Mouse (Mus musculus) 3134 (cell line): Measurements from ENCODE around the gene Mum1l1.
"Not testable (repeated sequence)": the region's sequence is repeated elsewhere in the genome, so short reads cannot be mapped to it uniquely, and the experiment has no call there.

Source experiments
- DNase-seq: peaks from one replicate; pipeline ENCODE4 v3.0.0-alpha.2; 2011; ENCODE audit warnings: low spot score; ENCODE audit not compliant: insufficient read length; ENCODE audit errors: extremely low read depth

Gene Mum1l1

GRCm38 (mm10) chrX:139209829-139210225 lies at the start of gene Mum1l1:
Gene Mum1l1, plus strand, starts transcription at chrX:139210042.
- DNase-seq = peak; percentile 83

- DNase-seq = no peak
These were observed 30.9 kb upstream of the Mum1l1 start, which contains the start of gene 4933428M09Rik for GRCm38 (mm10) chrX:139178928-139179327. Gene 4933428M09Rik, plus strand, starts transcription at chrX:139179228.

- not testable (repeated sequence) for DNase-seq
These were observed 18.3 kb upstream of the Mum1l1 start for GRCm38 (mm10) chrX:139191506-139191905.

- DNase-seq = no peak
These were observed 15.1 kb upstream of the Mum1l1 start for GRCm38 (mm10) chrX:139194572-139195279.

- not testable (repeated sequence) for DNase-seq
These were observed 532 bp upstream of the Mum1l1 start for GRCm38 (mm10) chrX:139209191-139209828.

- no peak for DNase-seq
These were observed 4.9 kb downstream of the Mum1l1 start for GRCm38 (mm10) chrX:139214765-139215164.

GRCm38 (mm10) chrX:139216409-139216808 lies 6.6 kb downstream of the Mum1l1 start:
- no peak for DNase-seq

- DNase-seq = no peak
These were observed 7.2 kb downstream of the Mum1l1 start for GRCm38 (mm10) chrX:139216991-139217593.

GRCm38 (mm10) chrX:139217776-139218175 lies 7.9 kb downstream of the Mum1l1 start:
- no peak for DNase-seq

GRCm38 (mm10) chrX:139219017-139219416 lies 9.2 kb downstream of the Mum1l1 start:
- DNase-seq = no peak

- peak; percentile 39 for DNase-seq
These were observed 11.0 kb downstream of the Mum1l1 start for GRCm38 (mm10) chrX:139220830-139221229.

GRCm38 (mm10) chrX:139221893-139222292 lies 12.1 kb downstream of the Mum1l1 start:
- peak; percentile 19 for DNase-seq

GRCm38 (mm10) chrX:139231143-139231542 lies 21.3 kb downstream of the Mum1l1 start:
- DNase-seq = peak; percentile 52

- peak; percentile 5 for DNase-seq
These were observed 37.5 kb downstream of the Mum1l1 start for GRCm38 (mm10) chrX:139247294-139247693.

- DNase-seq = no peak
These were observed 47.2 kb downstream of the Mum1l1 start for GRCm38 (mm10) chrX:139257072-139257471.

GRCm38 (mm10) chrX:139281966-139282365 lies 72.1 kb downstream of the Mum1l1 start:
- no peak for DNase-seq
